Mouse (Mus musculus) embryo, embryonic 10 days (tissue): ENCODE results near the gene Trim47.

Source experiments
- DNase-seq: peaks from one replicate; pipeline ENCODE4 v3.0.0-alpha.2; 2015; ENCODE audit warnings: low spot score

Trim47 gene

GRCm38 (mm10) chr11:116127156-116127980 is at the start of gene Trim47:
Gene Trim47, minus strand, starts transcription at chr11:116127210.
- peak; percentile 80 for DNase-seq

- DNase-seq: no peak
These were observed 49.0 kb upstream of the Trim47 start for GRCm38 (mm10) chr11:116176010-116176409.

GRCm38 (mm10) chr11:116174775-116175448 is 47.9 kb upstream of the Trim47 start:
- no peak for DNase-seq

DNA sequence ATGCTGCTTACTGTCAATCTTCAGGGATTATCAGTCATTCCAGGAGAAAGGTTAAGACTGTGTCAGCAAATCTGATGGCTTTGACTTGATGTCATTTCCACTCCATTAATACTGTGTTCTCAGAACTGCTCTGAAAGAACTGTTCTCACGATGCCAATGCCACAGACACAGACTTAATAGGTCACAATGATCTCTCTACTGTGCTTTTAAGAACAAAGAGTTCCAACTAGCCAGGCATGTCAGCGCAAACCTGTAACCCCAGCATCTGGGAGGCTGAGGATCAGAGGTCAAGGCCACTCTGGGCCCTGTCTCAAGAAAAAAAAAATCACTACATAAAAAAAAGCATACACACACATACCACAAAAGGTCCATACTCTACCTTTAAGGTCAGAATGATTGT is 44.9 kb upstream of the Trim47 start:
- no peak for DNase-seq

GRCm38 (mm10) chr11:116170003-116170800 is 43.2 kb upstream of the Trim47 start:
- no peak for DNase-seq

DNA sequence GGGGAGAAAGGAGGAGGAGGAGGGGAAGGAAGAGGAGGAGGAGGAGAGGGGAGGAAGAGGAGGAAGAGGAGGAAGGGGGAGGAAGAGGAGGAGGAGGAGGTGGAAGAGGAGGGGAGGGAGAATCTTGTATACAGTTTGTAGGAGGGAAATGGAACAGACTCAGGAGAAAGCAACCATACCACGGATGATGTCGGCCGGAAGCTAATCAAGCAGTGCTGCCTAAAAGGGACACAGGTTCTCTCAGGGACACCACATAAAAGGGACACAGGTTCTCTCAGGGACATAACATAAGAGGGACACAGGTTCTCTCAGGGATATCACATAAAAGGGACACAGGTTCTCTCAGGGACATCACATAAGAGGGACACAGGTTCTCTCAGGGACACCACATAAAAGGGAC is 42.2 kb upstream of the Trim47 start:
- DNase-seq: no peak

DNA sequence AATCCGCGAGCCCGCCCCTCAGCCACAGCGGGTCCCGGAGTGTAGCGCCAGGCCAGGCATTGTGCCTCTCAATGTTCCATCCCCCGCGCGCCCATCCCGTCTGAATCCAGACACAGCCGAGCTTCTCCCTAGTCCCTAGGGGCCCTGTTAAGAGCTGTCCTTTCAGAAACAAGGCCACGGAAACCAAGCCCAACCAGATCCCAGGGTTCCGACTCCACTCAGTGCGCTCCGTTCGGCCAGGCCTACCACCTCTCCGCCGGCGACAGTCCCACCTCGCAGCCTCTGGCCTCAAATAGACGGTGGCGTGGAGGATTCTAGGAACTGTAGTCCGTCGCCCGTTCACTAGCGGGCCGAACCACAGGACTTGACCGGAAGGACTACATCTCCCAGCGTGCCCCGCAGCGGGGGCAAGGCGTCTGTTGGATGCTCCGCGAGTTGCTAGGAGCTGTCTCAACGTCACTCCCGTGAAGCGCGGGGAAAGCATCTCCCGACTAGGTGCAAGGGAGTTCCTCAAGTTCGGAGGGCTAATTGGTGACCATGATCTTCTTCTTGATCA is 41.0 kb upstream of the Trim47 start, which contains the start of gene Fbf1:
Gene Fbf1, minus strand, starts transcription at position 283 of the 556 bp plus-strand sequence.
- DNase-seq: peak; percentile 99

GRCm38 (mm10) chr11:116167232-116167631 is 40.2 kb upstream of the Trim47 start:
- peak; percentile 27 for DNase-seq

- no peak for DNase-seq
These were observed 36.0 kb upstream of the Trim47 start for GRCm38 (mm10) chr11:116163002-116163401.

DNA sequence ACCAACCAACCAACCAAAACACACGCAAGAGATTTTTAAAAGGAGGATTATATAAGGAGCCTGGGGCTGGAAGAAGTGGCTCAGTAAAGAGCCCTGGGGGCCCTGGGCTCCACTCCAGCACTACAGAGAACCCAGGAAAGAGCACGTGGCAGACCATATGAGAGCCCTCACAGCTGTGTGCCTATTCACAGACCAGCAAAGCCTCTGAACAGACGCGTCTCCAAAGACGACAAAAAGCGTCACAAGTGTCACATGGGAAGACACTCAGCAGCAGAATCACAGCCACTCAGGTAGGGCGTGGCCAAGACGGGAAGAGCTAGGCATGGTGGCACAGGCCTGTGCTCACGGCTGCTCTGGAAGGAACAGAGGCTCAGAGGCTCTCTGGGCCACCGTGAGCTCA is 35.1 kb upstream of the Trim47 start:
- no peak for DNase-seq

- no peak for DNase-seq
These were observed 34.3 kb upstream of the Trim47 start for GRCm38 (mm10) chr11:116161312-116161711.

- DNase-seq: no peak
These were observed 23.9 kb upstream of the Trim47 start for GRCm38 (mm10) chr11:116150960-116151359.

DNA sequence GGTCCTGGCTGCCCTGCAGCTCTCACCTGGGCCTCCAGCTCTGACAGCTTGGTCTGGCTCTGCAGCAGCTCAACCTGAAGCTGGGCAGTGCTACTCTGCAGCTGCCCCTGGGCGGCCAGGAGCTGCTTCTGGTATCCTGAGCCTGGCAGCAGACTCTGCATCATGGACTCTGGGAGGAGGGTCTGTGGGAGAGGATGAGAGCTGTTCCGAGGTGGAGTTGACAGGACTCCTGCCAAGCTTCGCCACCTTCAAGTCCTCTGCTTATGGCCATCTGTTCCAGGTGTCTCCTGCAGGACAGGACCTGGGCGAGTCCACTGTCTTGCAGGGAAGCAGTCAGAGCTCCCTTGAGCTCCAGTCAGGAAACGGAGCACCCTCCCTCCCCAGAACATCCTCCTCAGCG is 22.3 kb upstream of the Trim47 start:
- DNase-seq: no peak

DNA sequence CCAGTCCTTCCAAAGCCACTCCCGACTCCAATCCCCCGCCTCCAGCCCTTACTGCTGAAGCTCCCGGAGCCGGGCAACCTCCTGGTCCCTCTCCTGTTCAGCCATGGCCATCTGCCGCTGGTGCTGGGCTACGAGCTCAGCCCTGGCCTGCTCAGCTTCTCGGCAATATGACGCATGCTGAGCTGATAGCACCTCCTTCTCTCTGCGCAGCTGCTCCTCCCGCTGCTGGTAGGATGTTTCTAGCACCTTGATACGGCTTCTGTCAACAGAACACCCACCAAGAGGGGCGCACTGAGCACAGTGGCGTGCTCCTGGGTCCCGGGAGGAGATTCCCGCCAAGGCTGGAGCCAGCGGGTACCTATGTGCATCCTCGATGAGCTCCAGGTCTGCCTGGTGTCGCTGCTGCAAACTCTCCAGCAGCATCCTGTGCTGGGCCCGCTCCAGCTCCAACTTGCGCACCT is 21.8 kb upstream of the Trim47 start:
- no peak for DNase-seq

DNA sequence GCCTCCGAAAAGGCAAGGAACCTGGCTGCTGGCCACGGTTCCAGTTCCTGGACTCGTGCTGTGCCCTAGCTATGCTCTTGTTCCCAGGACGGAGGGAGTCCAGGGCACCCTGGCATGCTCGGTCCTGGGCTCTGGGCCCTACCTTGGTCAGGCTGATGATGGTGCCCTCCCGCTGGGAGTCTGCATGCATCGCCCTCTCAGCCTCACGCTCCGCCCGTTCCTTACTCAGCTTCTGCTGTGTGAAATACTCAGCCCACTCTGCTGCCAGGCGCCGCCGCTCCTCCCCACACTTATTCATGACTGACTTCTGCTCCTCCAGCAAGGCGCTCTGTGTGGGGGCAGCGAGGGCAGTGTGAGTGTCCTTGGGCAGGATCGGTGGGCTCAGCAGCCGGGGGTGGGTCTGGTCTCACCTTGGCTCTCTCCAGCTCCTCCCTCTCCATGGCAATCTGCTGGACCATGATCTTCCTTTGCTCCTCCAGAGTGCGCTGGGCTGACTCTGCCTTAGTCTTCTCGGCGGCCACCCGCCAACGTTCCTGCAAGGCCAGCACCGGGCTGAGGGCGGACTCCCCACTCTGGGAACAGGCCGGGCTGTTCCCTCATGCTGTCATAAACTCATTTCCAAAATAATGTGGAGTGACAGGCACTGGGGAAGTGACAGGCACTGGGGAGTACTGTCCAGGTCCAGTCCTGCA is 19.4 kb upstream of the Trim47 start:
- DNase-seq: no peak

GRCm38 (mm10) chr11:116145481-116146293 is 18.7 kb upstream of the Trim47 start:
- no peak for DNase-seq

GRCm38 (mm10) chr11:116143468-116143867 is 16.5 kb upstream of the Trim47 start:
- no peak for DNase-seq

DNA sequence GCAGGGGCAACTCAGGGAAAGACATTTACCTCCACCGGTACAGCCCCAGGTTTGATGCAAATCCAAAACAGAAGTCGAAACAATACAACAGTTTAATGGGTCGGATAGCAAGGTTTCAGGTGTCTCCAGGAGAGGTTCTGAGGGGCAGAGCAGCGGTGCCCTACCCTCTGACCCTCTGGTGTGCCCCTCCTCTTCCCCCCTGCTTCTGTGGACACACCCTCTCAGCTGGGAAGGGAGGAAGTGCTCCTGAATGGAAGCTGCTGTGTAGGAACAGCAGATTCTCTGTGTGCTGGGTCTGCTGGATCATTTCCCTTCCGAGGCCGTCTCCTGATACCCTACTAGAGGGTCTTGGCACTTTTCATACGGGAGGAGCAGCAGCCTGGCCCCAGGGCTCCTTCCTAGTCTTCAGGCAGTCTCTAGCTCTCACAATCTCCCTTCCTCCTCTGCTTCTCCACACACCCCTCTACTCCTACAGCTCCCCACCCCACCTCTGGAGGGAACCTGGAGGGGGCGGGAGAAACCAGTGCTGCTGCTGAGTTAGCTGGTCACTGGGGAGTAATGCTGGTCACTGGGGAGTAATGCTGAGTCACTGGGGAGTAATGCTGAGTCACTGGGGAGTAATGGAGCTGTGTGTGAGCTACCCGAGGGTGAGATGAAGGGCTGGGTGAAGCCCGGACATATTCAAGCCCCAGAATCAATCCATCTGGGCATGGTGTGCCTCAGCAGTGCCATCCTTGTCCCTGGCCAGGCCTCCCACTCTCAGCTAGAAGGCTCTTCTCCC is 15.4 kb upstream of the Trim47 start:
- DNase-seq: no peak

GRCm38 (mm10) chr11:116138468-116139138 is 11.6 kb upstream of the Trim47 start, which contains the start of gene Mrpl38:
Gene Mrpl38, minus strand, starts transcription at chr11:116138868.
- DNase-seq: peak; percentile 98
